Mouse (Mus musculus) testis, adult 2 months (tissue): ENCODE measurements around the gene Zfp414.

Source experiments
- CTCF ChIP-seq: fragments of 200-500 bp; IDR thresholded peaks from 2 replicates; pipeline ENCODE4 v1.5.1; 2012; ENCODE audit warnings: low read depth, mild to moderate bottlenecking, inconsistent platforms, low read length, moderate library complexity; ENCODE audit not compliant: control insufficient read depth, insufficient read depth, insufficient replicate concordance
- POLR2A ChIP-seq: fragments of 200-500 bp; IDR thresholded peaks from 2 replicates; pipeline ENCODE4 v1.6.1; 2012; ENCODE audit warnings: low read depth, mild to moderate bottlenecking, inconsistent platforms, low read length, moderate library complexity; ENCODE audit not compliant: control insufficient read depth

- TF ChIP-seq CTCF = no peak
- TF ChIP-seq POLR2A = no peak
These were observed 49.9 kb downstream of the Zfp414 start for GRCm38 (mm10) chr17:33678771-33679170.
